Mouse (Mus musculus): ENCODE measurements at regions not wholly inside any gene's neighbourhood (a gene's known extent, or its start where the extent isn't known, plus 50 kb on each side); places are given as distances from the start of the nearest gene placed in this dataset.

GRCm38 (mm10) chr13:118603474-118603873 is 66.1 kb upstream of the Fgf10 start:
- DNase-seq (ENCODE audit: low spot score in 2 of 2), result no peak

- peak in 1 of 2 experiments; percentile 28 for DNase-seq (ENCODE audit: low spot score in 2 of 2)
These were observed 72.7 kb upstream of the Fgf10 start for GRCm38 (mm10) chr13:118596856-118597255.

GRCm38 (mm10) chr13:118596218-118596795 is 73.3 kb upstream of the Fgf10 start:
- DNase-seq (ENCODE audit: low spot score in 2 of 2), result no peak

- DNase-seq (ENCODE audit: low spot score in 2 of 2), result no peak
These were observed 77.5 kb upstream of the Fgf10 start for GRCm38 (mm10) chr13:118592074-118592473.

- DNase-seq (ENCODE audit: low spot score in 2 of 2), result peak in 1 of 2 experiments; percentile 2
These were observed 97.0 kb upstream of the Fgf10 start for GRCm38 (mm10) chr13:118572555-118572954.

- no peak for DNase-seq (ENCODE audit: low spot score in 2 of 2)
These were observed 104.3 kb upstream of the Fgf10 start for GRCm38 (mm10) chr13:118565219-118565833.

- DNase-seq (ENCODE audit: low spot score in 2 of 2), result no peak
These were observed 110.6 kb upstream of the Fgf10 start for GRCm38 (mm10) chr13:118558966-118559365.

- DNase-seq (ENCODE audit: low spot score in 2 of 2), result no peak
These were observed 117.6 kb upstream of the Fgf10 start for GRCm38 (mm10) chr13:118552029-118552428.

GRCm38 (mm10) chr13:118538742-118539141 is 130.8 kb upstream of the Fgf10 start:
- DNase-seq (ENCODE audit: low spot score in 2 of 2), result no peak

GRCm38 (mm10) chr13:118513961-118514360 is 126.9 kb upstream of the Mrps30 start:
- no peak for DNase-seq (ENCODE audit: low spot score in 2 of 2)

GRCm38 (mm10) chr13:118506136-118506535 is 119.1 kb upstream of the Mrps30 start:
- no peak for DNase-seq (ENCODE audit: low spot score in 2 of 2)

- no peak for DNase-seq (ENCODE audit: low spot score in 2 of 2)
These were observed 103.6 kb upstream of the Mrps30 start for GRCm38 (mm10) chr13:118490610-118491009.

- no peak for DNase-seq (ENCODE audit: low spot score in 2 of 2)
These were observed 96.0 kb upstream of the Mrps30 start for GRCm38 (mm10) chr13:118483031-118483430.

GRCm38 (mm10) chr13:118480237-118480636 is 93.2 kb upstream of the Mrps30 start:
- DNase-seq (ENCODE audit: low spot score in 2 of 2), result no peak

GRCm38 (mm10) chr13:118478487-118478886 is 91.4 kb upstream of the Mrps30 start:
- DNase-seq (ENCODE audit: low spot score in 2 of 2), result no peak

GRCm38 (mm10) chr13:118472578-118472977 is 85.5 kb upstream of the Mrps30 start:
- no peak for DNase-seq (ENCODE audit: low spot score in 2 of 2)

- DNase-seq (ENCODE audit: low spot score in 2 of 2), result no peak
These were observed 72.8 kb upstream of the Mrps30 start for GRCm38 (mm10) chr13:118459672-118460384.

GRCm38 (mm10) chr13:118448977-118449705 is 62.1 kb upstream of the Mrps30 start:
- DNase-seq (ENCODE audit: low spot score in 2 of 2), result no peak

GRCm38 (mm10) chr13:118441322-118442064 is 54.4 kb upstream of the Mrps30 start:
- no peak for DNase-seq (ENCODE audit: low spot score in 2 of 2)
